In the genomic region with DNA sequence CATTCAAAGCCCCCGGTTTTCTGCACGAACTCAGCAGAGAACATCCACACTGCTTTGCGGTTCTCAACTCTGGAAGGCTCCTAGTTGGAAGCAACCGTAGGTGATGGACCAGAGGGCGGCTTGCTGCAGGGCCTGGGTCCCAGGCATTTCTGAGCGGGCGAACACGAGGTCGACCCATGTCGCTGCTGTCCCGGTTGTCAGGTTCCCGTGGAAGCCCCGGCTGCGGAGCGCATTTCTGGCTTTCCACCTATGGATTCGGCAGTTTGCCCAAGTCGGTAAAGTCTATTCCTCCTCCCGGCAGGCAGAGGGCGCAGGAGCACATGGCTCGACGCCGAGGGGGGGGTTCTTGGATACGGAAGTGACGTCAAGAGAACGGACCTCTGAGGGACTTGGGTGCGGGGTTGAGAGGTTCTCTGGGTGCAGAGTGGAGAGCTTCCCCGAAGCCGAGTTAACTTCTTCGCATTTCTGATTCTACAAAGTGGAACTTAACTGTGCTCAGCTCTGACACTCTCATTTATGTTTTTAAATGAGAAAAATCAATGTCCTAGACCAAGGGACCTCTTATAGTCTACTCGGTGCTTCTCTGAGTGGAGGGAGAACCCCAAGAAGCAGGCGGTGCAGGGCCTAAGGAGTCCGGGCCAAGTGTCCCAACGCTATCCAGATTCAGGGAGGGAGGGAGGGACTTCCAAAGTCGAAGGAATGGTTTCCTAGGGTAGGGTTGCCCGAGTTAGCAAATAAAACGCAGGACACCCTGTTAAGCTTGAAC, we compare ENCODE assay signal across 8 mouse cellular contexts. TPM values are rescaled to one million over a fixed set of nuclear protein-coding genes. Genes with fewer than 3 reads are reported as not detected.
A peak's percentile ranks its signal among the peaks of the same experiment; 100 is the strongest.
DNase-seq lines count a peak whose midpoint lies in the region; ATAC-seq lines count a peak whose summit lies in the region.

No protein-coding gene starts in this region.

- H3K4me2 ChIP-seq in hindbrain, embryonic 16.5 days (ENCODE audit: low read length): peak overlapping the region; percentile 70

- no peaks in the 10 kb centered on the region for H3K9me3 ChIP-seq in hindbrain, embryonic 16.5 days (ENCODE audit: control insufficient read depth, low read length)

- peak overlapping the region; percentile 69 for H3K9ac ChIP-seq in hindbrain, embryonic 16.5 days (ENCODE audit: low read depth, low read length)

- peaks cover 8% of the 10 kb centered on the region; the same call in 1 of the 2 replicates for H3K27me3 ChIP-seq in hindbrain, embryonic 16.5 days (replicated peaks; ENCODE audit: control insufficient read depth, insufficient read depth, low read length)

- DNase-seq in R1 (ENCODE audit: low read depth, low spot score): peak; percentile 88
- DNase-seq in cerebellum, postnatal 14 days: peak; percentile 94 to 95
- DNase-seq in gastrocnemius, adult 18-20 months (ENCODE audit: low spot score): peak; percentile 79
- peak; percentile 85 for DNase-seq in left cerebral cortex, adult 18-20 months (ENCODE audit: low spot score in 2 of 2)
- DNase-seq in lung, postnatal 4 days: peak; percentile 85 to 87
- DNase-seq in retina, postnatal 1 day: peak; percentile 94
- peak; percentile 36 for DNase-seq in urinary bladder, postnatal 10 days (ENCODE audit: low spot score)

- 12% methylated on average over 36 of the region's 36 CpGs for WGBS in hindbrain, embryonic 16.5 days

- peaks cover 8% of the 10 kb centered on the region for H3K4me1 ChIP-seq in hindbrain, embryonic 16.5 days (ENCODE audit: control insufficient read depth, insufficient read depth, low read depth, low read length)

- peak overlapping the region; percentile 47 for H3K4me3 ChIP-seq in hindbrain, embryonic 16.5 days (ENCODE audit: low read length)

- no peaks in the 10 kb centered on the region for H3K36me3 ChIP-seq in hindbrain, embryonic 16.5 days (ENCODE audit: control insufficient read depth, insufficient read depth, low read length)

- peak overlapping the region; percentile 46; the same call in 1 of the 2 replicates for H3K27ac ChIP-seq in hindbrain, embryonic 16.5 days (ENCODE audit: low read depth, low read length)

- peak; percentile 93 for ATAC-seq in hindbrain, embryonic 16.5 days

RNA-seq across cellular contexts. Expression of gene Azin2, which starts 37.2 kb away (rescaled TPM):
- 1 to 10 TPM; 2.3 to 3.4 TPM for total RNA-seq in gastrocnemius, adult 18-20 months (2021)
- 23.0 and 23.3 TPM in 2 replicates for polyA plus RNA-seq in hindbrain, embryonic 16.5 days (2015; fragmentation: Nextera tagmentation; extraction: Ambion mirVana)
- 10 to 100 TPM; 45.4 to 47.6 TPM for total RNA-seq in left cerebral cortex, adult 18-20 months (2021)

RNA-seq across cellular contexts. Expression of gene Trim62, which starts 41.6 kb away (rescaled TPM):
- under 1 TPM; 0.34 to 0.45 TPM for total RNA-seq in gastrocnemius, adult 18-20 months (2021)
- polyA plus RNA-seq in hindbrain, embryonic 16.5 days (2015; fragmentation: Nextera tagmentation; extraction: Ambion mirVana): 23.8 and 25.1 TPM in 2 replicates
- 10 to 100 TPM; 17.8 to 19.1 TPM for total RNA-seq in left cerebral cortex, adult 18-20 months (2021)

Comparison
In these comparisons a context has a peak if more than half of its experiments do, and no peak if none do; other contexts are left out.
1. Peak in every context shown above with its lines: DNase-seq, ATAC-seq, H3K4me3 ChIP-seq and H3K27ac ChIP-seq.
2. DNase-seq: peak in every context shown above with its lines; median percentile 94 in cerebellum, postnatal 14 days; 94 in retina, postnatal 1 day; 88 in R1; 86 in lung, postnatal 4 days; 85 in left cerebral cortex, adult 18-20 months; 79 in gastrocnemius, adult 18-20 months; 36 in urinary bladder, postnatal 10 days.
3. RNA of gene Azin2, which starts 37.2 kb away (total RNA-seq): 45.4 to 47.6 TPM in left cerebral cortex, adult 18-20 months; 2.3 to 3.4 TPM in gastrocnemius, adult 18-20 months; every median in the first group is over 10 times any median in the second.
4. RNA of gene Trim62, which starts 41.6 kb away (total RNA-seq): 17.8 to 19.1 TPM in left cerebral cortex, adult 18-20 months; 0.34 to 0.45 TPM in gastrocnemius, adult 18-20 months; every median in the first group is over 10 times any median in the second.